Mouse (Mus musculus) ovary, postnatal 10 days (tissue): ENCODE data around the gene Rin2.

Experiments
- DNase-seq: peaks from one replicate; pipeline ENCODE4 v3.0.0; 2022; ENCODE audit warnings: low spot score

Gene Rin2

DNA sequence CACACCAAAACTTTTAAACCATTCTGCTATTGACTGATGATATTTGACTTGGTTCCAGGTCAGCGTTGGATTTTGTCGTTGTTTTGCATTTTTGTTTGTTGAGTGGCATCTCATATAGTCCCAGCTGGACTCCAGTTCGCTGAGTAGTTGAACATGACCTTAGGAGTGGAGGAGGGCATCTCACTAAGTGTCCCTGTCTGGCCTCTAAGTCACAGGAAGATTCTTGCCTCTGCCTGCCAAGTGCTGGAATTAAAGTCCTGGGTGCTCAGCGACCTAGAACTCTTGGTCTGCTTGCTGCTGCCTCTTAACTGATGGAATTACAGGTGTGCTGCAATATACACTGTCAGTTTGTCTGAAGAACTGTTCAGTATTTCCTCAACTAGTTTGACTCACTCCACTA, 154.2 kb downstream of the Rin2 start:
- no peak for DNase-seq

DNA sequence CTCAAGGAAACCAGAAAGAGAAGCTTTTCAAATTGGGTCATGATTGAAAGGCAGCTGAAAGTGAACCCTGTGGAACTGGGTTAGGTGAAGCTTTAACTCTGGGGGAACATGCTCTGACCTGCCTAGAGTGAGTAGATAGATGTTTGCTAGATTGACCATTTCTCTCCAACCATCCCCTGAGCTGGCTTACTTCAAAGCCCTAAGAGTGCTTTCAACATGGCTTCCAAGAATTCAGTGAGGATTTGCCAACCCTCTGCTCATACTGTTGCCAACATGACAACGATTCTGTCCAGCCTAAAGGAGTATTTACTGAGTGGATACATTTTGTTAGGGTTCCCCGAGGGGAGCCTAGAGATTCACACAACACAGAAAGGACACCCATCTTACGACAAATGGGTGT, 155.4 kb downstream of the Rin2 start:
- no peak for DNase-seq

DNA sequence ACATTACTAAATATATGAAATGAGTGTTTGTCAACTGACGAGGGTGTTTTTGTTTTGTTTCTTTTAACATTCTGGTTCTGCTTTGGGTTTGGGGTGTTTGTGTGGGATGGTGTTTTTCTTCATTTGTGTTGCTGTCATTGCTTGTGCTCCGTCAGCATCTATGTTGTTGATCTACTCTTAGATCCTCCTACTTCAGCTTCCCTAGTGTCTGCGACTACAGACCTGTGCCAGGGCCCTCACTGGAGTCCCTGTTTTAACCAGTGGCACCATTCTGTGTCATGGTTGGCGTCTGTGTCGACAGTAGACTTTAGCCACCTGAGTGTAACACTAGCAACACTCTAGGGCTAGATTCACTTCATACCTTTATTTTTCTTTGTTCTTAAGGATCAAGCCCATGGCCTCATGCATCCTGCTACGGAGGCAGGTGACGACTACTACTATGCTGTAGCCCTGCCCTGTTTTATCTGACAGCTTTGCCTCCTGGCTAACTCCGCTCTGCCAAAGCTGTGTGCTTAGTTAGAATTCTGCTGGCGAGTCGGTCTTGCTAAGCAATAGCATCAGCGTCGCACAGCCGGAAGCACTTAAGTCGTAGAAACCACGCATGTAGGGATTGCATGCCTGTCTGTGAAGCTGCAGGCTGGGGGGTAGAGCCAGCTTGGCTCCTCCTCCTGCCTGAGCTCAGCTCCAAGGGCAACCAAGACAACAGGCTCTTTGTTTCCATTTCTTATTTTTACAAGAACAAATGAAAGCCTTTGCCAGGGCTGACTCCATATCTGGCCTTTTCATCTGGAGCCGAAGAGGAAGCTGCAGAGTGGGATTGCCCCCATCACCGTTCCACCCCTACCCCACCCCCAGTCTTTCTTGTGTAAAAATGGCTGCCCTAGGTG, 157.2 kb downstream of the Rin2 start:
- no peak for DNase-seq

DNA sequence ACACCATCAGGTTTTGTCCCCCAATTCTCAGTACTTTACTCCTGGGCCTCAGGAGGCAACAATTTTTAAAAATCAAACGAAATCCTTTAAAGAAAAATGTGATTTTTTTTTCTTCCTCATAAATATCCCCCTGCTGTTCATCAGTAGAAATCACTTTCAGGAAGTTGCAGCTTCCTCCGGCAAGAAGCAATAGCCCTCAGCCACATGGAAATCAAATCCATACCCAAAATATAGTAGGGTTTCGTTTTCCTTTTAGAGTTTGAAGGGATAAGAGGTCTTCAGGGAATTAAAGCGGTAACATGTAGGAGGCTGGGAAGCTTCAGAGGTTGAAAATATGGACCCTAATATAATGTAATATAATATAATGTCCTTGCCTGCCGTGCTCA, 157.8 kb downstream of the Rin2 start:
- DNase-seq = no peak

DNA sequence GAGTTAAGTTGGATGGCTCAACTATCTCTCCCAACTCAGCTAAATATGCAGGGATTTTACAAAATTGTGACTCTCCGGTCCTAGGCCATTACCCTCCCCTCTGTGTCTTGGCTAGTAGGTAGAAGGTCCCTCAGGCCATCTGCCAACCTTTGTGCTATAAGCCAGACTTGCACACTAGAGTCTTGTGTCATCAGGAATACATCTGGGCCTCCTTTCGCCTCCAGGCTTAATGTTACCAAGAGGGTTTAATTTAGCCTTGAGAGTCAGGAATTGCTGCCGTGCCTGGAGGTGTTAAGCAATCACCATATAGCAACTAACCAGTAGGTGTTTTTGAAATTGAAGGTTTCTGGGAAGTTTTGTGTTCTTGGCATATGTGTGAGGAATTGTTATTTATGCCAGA, 158.3 kb downstream of the Rin2 start:
- DNase-seq = no peak

DNA sequence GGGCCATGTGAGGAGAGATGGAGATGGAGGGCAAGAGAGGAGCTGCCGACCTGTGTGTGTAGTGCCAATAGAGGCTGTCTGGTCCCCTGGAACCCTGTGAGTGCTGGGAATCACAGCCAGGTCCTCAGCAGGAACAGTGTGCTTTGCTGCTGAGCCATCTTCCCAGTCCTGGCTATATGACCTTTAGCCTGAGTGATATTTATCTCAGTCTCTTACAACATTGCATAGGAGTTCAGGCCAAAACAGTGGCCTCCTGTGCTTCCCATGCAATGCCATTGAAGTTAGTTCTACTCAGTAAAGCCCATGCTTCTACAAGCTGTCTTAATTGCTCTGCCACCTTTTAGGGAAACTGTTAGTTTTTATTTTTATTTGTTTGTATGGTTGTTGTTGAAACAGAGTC, 160.9 kb downstream of the Rin2 start:
- no peak for DNase-seq

DNA sequence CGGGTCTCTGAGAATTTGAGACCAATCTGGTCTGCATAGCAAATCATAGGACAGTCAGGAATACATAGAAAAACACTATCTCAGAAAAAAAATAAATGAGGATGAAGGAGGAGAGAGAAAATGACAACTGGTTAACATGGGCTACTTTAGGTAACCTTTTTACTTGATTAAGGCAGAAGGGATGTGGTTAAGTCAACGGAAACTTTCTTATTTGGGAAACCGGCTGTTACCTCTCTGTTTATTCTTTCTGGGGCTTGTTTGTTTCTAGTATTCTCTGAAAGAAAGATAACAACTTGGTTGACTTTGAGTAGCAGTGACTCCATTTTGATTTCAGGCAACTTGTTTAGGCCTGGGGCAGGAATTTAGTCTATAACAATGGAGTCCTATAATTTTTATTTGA, 163.7 kb downstream of the Rin2 start:
- DNase-seq = no peak

DNA sequence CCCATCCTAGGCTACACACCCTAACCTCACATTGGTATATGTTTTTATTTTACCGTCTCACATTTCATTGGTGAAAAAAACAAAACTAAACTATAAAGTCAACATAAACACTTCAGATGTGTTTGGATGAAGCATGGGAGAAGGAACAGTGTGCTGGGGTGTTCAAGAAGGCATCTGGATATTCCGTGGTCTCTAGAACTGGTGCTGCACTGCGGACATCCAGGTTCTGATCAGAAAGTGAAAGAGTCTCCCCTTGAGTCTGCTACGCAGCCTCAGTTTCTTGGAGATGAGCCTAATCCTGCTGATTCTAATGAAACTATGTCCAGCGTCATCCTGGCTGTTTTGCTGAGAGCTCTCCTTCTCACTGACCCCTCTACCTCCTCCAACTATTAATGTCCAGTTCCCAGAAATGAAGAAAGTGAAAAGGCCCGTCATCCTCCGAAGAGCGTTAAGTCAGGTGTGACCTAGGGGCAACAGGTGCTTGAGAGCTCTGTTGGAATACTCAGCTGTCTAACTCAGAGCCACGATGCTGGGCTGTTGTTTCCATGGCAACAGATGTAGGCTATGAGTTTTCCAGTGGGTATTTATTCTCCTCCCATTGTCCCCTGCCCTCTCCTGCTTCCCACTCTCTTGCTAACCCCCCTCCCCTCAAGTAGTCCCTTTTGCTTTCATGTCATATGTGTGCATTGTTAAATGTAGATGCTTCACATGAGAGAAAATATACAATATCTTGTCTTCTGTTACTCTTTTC, 164.7 kb downstream of the Rin2 start:
- DNase-seq = no peak

DNA sequence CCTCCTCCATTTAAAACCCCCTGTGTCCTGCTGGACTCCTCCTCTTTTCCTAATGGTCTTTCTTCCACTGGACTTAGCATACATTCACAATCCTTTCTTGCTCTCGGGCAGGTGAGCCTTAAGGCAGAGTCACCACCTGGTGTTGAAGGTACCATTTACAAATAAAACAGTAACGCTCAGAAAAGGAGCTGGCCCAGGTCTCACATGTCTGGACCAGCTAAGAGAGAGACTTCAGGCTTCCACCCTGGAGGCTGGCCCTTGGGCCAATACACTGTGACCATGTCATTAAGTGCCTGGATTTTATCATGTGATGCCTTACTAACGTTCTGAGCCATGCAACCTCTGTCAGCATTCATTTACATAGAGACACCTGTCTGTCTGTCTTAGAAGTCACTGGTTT, 165.3 kb downstream of the Rin2 start:
- no peak for DNase-seq

DNA sequence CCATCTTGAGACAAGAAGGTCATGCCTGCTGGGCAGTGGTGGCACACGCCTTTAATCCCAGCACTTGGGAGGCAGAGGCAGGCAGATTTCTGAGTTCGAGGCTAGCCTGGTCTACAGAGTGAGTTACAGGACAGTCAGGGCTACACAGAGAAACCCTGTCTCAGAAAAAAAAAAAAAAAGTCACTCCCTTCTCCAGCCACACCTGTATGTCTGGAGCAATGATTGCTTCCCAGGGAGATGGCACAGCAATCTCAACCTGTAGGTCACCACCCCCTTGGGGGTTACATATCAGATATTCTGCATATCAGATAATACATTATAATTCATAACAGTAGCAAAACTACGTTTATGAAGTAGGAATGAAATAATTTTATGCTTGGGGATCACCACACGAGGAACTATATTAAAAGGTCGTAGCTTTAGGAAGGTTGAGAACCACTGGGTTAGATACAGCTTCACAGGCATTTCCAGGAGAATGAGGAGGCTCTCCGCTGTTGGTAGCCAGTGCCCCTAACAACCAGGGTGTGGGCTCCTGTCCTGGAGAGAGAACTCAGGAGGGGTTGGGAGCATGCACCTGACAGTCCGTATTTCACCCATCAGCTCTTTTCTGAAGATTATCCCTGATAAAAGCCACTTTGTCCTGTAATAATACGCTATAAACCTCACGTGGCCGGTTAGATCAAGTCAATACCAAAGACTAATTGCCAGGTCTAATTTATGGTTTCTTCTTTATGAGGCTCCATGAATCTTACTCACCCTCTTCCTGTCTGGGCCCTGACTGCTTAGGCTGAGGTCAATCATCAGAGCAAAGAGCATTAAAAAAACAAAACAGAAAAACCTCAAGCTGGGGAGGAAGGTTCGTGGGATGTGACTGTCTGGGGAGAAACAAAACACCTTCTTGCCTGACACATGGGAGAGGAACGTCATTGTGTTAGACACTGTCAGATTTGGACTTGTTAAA, 166.2 kb downstream of the Rin2 start:
- DNase-seq = no peak

DNA sequence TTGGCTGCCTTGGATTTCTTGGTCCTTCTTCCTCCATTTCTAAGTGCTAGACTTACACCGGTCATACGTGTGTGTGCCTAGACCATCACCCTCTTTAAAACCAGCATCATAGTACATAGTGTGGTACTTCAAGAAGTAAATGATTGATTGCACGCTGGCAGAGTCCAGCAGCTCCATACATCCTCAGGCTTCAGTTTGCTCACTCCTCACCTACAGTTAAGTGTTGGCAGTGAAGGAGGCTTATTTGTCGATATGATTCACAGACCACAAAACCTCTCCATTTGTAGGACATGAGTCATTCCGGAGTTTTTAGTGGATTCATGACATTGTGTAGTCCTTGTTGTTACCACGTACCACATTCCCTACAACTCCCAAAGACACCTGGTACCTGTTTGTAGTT, 168.3 kb downstream of the Rin2 start:
- DNase-seq = no peak

DNA sequence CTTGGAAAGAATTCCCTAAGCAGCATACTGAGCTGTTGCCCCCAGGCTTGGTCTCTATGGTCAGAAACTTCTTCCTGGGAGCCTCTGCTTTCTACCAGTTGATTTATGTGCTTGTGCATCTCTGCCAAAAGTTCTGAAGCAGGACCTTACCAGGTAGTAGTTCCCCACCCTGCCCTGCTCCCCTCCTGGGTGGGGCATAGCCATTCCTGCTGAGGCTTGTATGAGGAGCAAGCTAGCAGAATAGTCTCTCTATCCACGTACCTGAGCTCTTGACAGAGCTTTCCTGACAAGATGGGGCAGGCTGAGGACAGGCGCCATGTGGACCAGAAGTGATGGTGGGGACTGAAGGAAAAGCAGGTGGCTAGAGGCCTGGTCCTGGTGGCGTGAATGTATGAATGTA, 171.6 kb downstream of the Rin2 start:
- no peak for DNase-seq

DNA sequence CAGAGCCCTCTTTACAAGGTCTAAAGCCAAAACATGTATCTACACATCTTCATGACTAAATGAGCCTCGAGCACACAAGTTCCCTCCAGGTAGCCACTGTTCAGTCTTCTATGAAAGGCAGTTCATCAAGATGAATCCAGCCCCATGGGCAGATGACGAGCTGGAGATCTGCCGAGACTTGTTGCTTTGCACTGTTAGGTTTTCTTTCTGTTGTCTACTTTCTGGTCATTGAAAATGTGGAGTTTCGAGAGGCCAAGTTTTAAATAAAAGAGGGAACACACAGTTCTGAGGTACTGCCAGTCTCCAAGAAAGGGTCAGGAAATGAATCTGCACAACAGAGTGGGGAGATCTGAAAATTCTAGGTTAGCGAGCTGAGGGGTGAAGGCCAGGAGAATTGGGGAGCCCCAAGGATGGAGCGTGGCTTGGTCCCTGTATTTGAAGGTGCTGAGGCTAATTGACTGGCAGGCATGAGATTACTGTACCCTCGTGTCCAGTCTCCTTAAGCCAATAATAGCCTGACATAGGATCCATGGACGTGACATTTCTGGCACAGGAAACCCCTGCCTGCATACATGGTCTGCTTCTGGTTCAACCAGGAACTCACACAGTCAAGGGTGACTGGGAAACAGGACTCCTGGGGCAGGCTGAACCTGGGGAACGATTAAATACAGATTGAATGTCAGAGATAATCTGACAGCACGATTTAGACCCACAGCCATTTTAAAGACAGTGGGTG, 174.3 kb downstream of the Rin2 start:
- no peak for DNase-seq

DNA sequence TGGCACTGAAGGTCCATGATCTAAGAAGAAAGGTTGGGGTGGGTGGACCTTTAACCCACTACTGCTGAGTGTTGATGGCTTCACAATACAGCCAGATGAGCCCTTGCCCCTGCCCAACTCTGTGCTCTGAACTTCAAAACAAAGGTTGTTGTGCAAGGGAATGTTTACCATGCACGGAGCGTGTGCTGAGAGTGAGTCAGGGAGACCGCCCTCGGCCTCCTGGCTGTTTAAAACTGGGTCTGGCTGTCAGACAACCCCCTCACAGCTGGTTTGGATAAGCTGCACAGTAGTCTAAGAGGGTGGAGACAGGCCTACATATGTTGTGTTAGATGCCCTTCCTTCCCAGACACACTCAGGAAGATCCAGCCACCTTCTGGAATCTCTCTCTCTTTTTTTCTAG, 175.8 kb downstream of the Rin2 start:
- DNase-seq = no peak

DNA sequence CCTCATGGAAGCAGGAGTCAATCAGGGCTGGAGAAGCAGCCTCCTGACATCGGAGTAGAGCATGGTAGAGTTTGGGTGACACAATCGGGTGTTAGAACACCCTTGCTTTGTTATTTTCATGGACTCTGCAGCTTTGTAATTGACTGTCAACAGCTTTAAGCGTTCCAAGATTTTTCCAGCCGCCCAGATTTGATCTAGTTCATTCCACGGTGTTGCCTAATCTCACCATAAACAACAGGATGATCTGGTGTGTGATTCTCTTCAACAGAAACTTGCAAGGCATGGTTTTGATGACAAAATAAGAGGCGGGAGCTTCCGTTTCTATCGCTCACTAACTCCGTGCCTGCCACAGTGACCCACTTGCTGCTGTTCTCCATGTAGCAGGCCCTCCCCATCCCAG, 180.8 kb downstream of the Rin2 start:
- DNase-seq = no peak

DNA sequence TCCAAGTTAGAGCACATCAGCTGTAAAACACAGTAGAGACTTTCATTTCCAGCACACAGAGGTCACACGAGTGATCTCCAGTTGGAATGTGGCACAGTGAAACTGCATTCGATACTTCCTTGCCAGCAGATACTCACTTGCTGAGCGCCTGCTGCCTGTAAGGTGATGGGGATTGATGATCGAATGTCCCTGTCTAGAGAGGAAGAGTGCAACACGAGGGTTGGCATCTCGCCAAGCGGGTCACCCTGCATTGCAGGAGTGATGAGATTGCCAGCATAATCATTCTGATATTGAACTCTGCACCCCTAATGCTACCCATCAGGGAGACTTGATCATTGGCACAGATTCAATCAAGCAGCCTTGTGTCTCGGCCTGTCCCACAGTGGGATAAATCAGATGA, 182.8 kb downstream of the Rin2 start:
- no peak for DNase-seq

DNA sequence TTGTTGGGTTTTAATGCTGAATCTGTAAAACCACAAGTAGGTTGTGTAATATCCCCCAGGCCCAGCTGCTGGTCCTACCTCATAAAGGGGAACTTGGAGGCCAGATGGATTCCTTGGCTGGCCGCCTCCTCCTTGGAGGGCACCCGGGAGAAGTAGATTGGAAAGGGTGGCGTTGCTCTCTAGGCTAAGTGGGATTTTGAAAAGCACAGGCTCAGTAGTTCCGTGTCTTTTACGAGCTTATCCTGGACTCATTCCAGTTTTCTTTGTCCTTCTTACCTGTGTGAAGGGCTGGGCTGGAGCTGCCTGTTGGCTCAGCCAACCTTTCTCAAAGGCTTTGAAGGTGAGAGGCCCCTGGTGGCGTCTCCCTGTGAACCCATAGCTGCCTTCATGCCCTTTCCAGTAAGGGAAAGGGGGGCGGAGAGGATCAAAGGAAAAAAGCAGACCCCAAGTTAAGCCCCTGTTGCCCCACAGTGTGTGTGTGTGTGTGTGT, 184.5 kb downstream of the Rin2 start:
- DNase-seq = no peak

DNA sequence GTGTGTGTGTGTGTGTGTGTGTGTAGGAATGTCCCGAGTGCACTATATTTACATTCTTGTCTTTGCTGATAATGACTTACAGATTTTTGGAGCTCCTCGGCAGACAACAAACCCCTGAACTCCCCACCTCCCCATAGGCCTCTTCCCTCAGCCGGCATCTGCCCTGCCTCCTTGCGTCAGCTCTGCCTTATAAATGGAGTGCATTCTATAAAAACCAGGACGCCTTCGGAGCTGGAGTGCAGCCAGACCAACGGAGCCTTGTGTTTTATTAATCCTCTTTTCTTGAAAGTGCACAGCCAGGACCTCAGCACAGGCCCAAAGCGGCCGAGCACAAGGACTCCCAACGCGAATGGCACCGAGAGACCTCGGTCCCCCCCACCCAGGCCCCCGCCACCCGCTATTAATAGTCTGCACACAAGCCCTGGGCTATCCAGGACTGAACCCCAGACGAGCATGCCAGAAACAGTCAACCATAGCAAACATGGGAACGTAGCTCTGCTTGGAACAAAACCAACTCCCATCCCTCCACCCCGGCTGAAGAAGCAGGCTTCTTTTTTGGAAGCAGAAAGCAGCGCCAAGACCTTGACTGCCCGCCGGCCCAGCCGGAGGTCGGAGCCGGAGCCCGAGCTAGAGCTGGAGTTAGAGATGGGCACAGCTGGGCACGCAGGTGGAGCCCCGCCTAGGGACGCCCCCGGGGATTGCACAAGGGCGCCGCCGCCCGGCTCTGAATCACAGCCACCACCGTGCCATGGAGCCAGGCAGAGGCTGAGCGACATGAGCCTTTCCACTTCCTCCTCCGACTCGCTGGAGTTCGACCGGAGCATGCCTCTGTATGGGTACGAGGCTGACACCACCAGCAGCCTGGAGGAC, 185.2 kb downstream of the Rin2 start:
- DNase-seq = peak; percentile 73

DNA sequence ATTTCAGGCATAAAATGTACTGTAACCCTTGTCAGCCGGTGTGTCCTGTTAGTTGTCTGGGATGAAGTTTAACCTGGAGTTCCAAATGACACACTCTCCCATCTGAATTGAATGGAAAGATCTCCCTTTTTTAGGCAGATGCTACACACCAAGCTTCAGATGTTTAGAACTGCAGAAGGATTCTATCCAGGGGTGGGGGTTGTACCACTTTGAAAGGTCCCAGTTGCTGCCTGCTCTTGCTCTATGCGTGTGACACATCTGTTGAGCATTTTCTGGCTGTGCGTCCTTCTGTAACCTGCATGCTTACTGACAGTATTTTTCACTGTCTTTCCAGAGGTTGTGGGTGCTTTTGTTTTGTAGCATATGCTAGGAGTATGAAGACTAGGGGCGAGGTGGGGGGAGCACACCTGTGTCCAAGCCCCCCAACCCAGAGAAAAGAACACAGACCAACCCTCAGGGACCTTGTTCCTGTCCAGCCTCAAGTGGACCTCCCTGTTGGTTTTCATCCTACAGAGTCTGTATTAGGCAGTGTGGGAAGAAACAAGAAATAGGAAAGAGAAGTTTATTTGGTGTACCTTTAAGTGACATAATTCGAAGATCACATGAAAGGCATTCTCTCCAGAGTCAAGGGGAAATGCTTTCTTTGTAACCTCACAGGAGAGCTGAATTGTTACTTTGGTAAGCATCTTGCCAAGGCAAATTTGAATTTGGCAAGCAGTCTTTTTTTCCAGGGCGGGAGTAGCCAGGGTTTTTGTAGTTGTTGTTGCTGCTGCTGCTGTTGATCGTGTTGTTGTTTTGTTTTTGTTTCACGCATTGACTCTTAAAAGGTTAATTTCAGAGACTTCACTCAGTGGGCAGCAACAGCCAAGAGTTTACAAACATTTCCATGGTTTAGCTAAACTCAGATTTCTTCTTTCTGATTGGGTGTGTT, 186.4 kb downstream of the Rin2 start:
- no peak for DNase-seq
